Mouse (Mus musculus) MEL (cell line): ENCODE data around the gene Rps3a1. TPM values are rescaled to one million over a fixed set of nuclear protein-coding genes. Genes with fewer than 3 reads are reported as not detected.
"Not testable (repeated sequence)": the region's sequence is repeated elsewhere in the genome, so short reads cannot be mapped to it uniquely, and the experiment has no call there.

ENCODE experiments used
- DNase-seq: peaks from one replicate; pipeline ENCODE4 v3.0.0; 2011; ENCODE audit warnings: low read depth, low spot score
- H3K27ac ChIP-seq: 2 replicates; pipeline ENCODE4 v1.5.1; 2012; ENCODE audit warnings: low read depth, mild to moderate bottlenecking, control low read depth, low read length, moderate library complexity; ENCODE audit not compliant: control insufficient read depth
- H3K27me3 ChIP-seq, 2 experiments: fragments of 150-350 bp in 1 of 2; sonication (generic) in 1 of 2; 2 replicates each; pipeline ENCODE4 v1.6.1; 2012; ENCODE audit warnings: low read length in 2 of 2, mild to moderate bottlenecking in 2 of 2, improper control_type of control experiment in 1 of 2, moderate library complexity in 1 of 2; ENCODE audit not compliant: insufficient read depth in 2 of 2, control insufficient read depth in 1 of 2
- H3K36me3 ChIP-seq, 2 experiments: 2 replicates each; pipeline ENCODE4 v1.6.1; 2012 to 2014; ENCODE audit warnings: low read length in 2 of 2, improper control_type of control experiment in 1 of 2, inconsistent platforms in 1 of 2, mild to moderate bottlenecking in 1 of 2; ENCODE audit not compliant: insufficient read depth in 2 of 2, control insufficient read depth in 1 of 2
- H3K4me1 ChIP-seq, 2 experiments: fragments of 150-350 bp in 1 of 2; sonication (generic) in 1 of 2; 2 replicates each; pipeline ENCODE4 v1.6.1; 2012; ENCODE audit warnings: low read length in 2 of 2, improper control_type of control experiment in 1 of 2, mild to moderate bottlenecking in 1 of 2; ENCODE audit not compliant: insufficient read depth in 2 of 2, control insufficient read depth in 1 of 2
- H3K4me3 ChIP-seq, 2 experiments: fragments of 150-350 bp in 1 of 2; sonication (generic) in 1 of 2; 2 replicates each; pipeline ENCODE4 v1.5.1; 2012; ENCODE audit warnings: low read depth in 2 of 2, low read length in 2 of 2, mild to moderate bottlenecking in 2 of 2, moderate library complexity in 2 of 2, control low read depth in 1 of 2, improper control_type of control experiment in 1 of 2; ENCODE audit not compliant: control insufficient read depth in 1 of 2, insufficient read depth in 1 of 2
- H3K79me2 ChIP-seq: 2 replicates; pipeline ENCODE4 v1.6.1; 2012; ENCODE audit warnings: mild to moderate bottlenecking, low read length, moderate library complexity; ENCODE audit not compliant: control insufficient read depth, poor library complexity, insufficient read depth
- H3K9ac ChIP-seq: 2 replicates; pipeline ENCODE4 v1.6.1; 2012; ENCODE audit warnings: low read depth, mild to moderate bottlenecking, control low read depth, low read length, moderate library complexity; ENCODE audit not compliant: control insufficient read depth, poor library complexity, severe bottlenecking
- H3K9me3 ChIP-seq: fragments of 150-350 bp; sonication (generic); replicated peaks from 2 replicates; pipeline ENCODE4 v1.6.1; 2012; ENCODE audit warnings: mild to moderate bottlenecking, low read length, improper control_type of control experiment, moderate library complexity; ENCODE audit not compliant: insufficient read depth
- BHLHE40 ChIP-seq: IDR thresholded peaks from 2 replicates; pipeline ENCODE4 v1.6.1; 2012; ENCODE audit warnings: low read depth, mild to moderate bottlenecking, inconsistent platforms, low read length, improper control_type of control experiment, borderline replicate concordance
- CHD1 ChIP-seq: IDR thresholded peaks from 2 replicates; pipeline ENCODE4 v1.6.1; 2012; ENCODE audit warnings: low read depth, mild to moderate bottlenecking, inconsistent platforms, low read length, improper control_type of control experiment
- CHD2 ChIP-seq: IDR thresholded peaks from 2 replicates; pipeline ENCODE4 v1.6.1; 2011; ENCODE audit warnings: low read length, improper control_type of control experiment
- CTCF ChIP-seq, 3 experiments: IDR thresholded peaks in 2 of 3; conservative IDR thresholded peaks in 1 of 3; 2 replicates each; pipeline ENCODE4 v1.5.1; 2011 to 2012; ENCODE audit warnings: low read length in 3 of 3, low read depth in 2 of 3, mild to moderate bottlenecking in 2 of 3, improper control_type of control experiment in 1 of 3, inconsistent platforms in 1 of 3, mixed read lengths in 1 of 3, moderate library complexity in 1 of 3; ENCODE audit not compliant: control insufficient read depth in 1 of 3, insufficient read depth in 1 of 3, poor library complexity in 1 of 3, severe bottlenecking in 1 of 3
- EP300 ChIP-seq, 2 experiments: IDR thresholded peaks; 2 replicates each; pipeline ENCODE4 v1.6.1; 2011; ENCODE audit warnings: improper control_type of control experiment in 2 of 2, low read length in 2 of 2, low read depth in 1 of 2, mild to moderate bottlenecking in 1 of 2
- ETS1 ChIP-seq: IDR thresholded peaks from 2 replicates; pipeline ENCODE4 v1.6.1; 2012; ENCODE audit warnings: low read depth, mild to moderate bottlenecking, inconsistent platforms, low read length, improper control_type of control experiment, moderate library complexity
- GATA1 ChIP-seq: IDR thresholded peaks from 2 replicates; pipeline ENCODE4 v1.6.1; 2011; ENCODE audit warnings: low read depth, low read length, improper control_type of control experiment
- HCFC1 ChIP-seq: IDR thresholded peaks from 2 replicates; pipeline ENCODE4 v1.6.1; 2012; ENCODE audit warnings: low read depth, mild to moderate bottlenecking, inconsistent platforms, low read length, improper control_type of control experiment, moderate library complexity
- JUND ChIP-seq: IDR thresholded peaks from 2 replicates; pipeline ENCODE4 v1.6.1; 2011; ENCODE audit warnings: low read depth, mild to moderate bottlenecking, improper control_type of control experiment, low read length
- MAFK ChIP-seq: IDR thresholded peaks from 2 replicates; pipeline ENCODE4 v1.6.1; 2011; ENCODE audit warnings: low read depth, mild to moderate bottlenecking, low read length, improper control_type of control experiment, borderline replicate concordance
- MEF2A ChIP-seq: IDR thresholded peaks from 2 replicates; pipeline ENCODE4 v1.6.1; 2014; ENCODE audit warnings: low read depth, mild to moderate bottlenecking, inconsistent platforms, low read length, improper control_type of control experiment; ENCODE audit not compliant: poor library complexity, insufficient replicate concordance, severe bottlenecking; ENCODE audit errors: extremely low read depth
- NELFE ChIP-seq: IDR thresholded peaks from 2 replicates; pipeline ENCODE4 v1.6.1; 2011; ENCODE audit warnings: low read depth, low read length, improper control_type of control experiment
- POLR2A ChIP-seq, 2 experiments: IDR thresholded peaks; 2 replicates each; pipeline ENCODE4 v1.6.1; 2011 to 2012; ENCODE audit warnings: low read length in 2 of 2, mild to moderate bottlenecking in 2 of 2, control low read depth in 1 of 2, improper control_type of control experiment in 1 of 2, low read depth in 1 of 2, moderate library complexity in 1 of 2; ENCODE audit not compliant: control insufficient read depth in 1 of 2, insufficient read depth in 1 of 2, poor library complexity in 1 of 2
- POLR2AphosphoS2 ChIP-seq: IDR thresholded peaks from 2 replicates; pipeline ENCODE4 v1.6.1; 2011; ENCODE audit warnings: low read length, improper control_type of control experiment
- POLR2AphosphoS5 ChIP-seq: IDR thresholded peaks from 2 replicates; pipeline ENCODE4 v1.6.1; 2012; ENCODE audit warnings: low read depth, borderline replicate concordance, mild to moderate bottlenecking, inconsistent platforms, low read length, moderate library complexity, mixed read lengths
- RAD21 ChIP-seq: IDR thresholded peaks from 2 replicates; pipeline ENCODE4 v1.6.1; 2011; ENCODE audit warnings: mild to moderate bottlenecking, low read depth, low read length, improper control_type of control experiment
- RCOR1 ChIP-seq: IDR thresholded peaks from 2 replicates; pipeline ENCODE4 v1.6.1; 2012; ENCODE audit warnings: low read depth, mild to moderate bottlenecking, inconsistent platforms, low read length, improper control_type of control experiment
- SIN3A ChIP-seq: IDR thresholded peaks from 2 replicates; pipeline ENCODE4 v1.6.1; 2012; ENCODE audit warnings: low read length, improper control_type of control experiment, inconsistent platforms
- SMC3 ChIP-seq: IDR thresholded peaks from 2 replicates; pipeline ENCODE4 v1.6.1; 2011; ENCODE audit warnings: low read depth, low read length, improper control_type of control experiment
- TBP ChIP-seq: IDR thresholded peaks from 2 replicates; pipeline ENCODE4 v1.8.0; 2011; ENCODE audit warnings: low read depth, low read length, improper control_type of control experiment
- TCF12 ChIP-seq: IDR thresholded peaks from 2 replicates; pipeline ENCODE4 v1.6.1; 2014; ENCODE audit warnings: low read depth, mild to moderate bottlenecking, inconsistent platforms, low read length, improper control_type of control experiment, moderate library complexity
- USF1 ChIP-seq: IDR thresholded peaks from 2 replicates; pipeline ENCODE4 v1.6.1; 2014; ENCODE audit warnings: low read depth, mild to moderate bottlenecking, inconsistent platforms, low read length, improper control_type of control experiment, moderate library complexity
- USF2 ChIP-seq, 2 experiments: IDR thresholded peaks; 2 replicates each; pipeline ENCODE4 v1.6.1; 2011 to 2012; ENCODE audit warnings: improper control_type of control experiment in 2 of 2, low read length in 2 of 2, borderline replicate concordance in 1 of 2, inconsistent platforms in 1 of 2, low read depth in 1 of 2, mild to moderate bottlenecking in 1 of 2; ENCODE audit not compliant: insufficient read depth in 1 of 2
- ZKSCAN1 ChIP-seq: IDR thresholded peaks from 2 replicates; pipeline ENCODE4 v1.6.1; 2012; ENCODE audit warnings: low read depth, mild to moderate bottlenecking, inconsistent platforms, low read length, improper control_type of control experiment, moderate library complexity
- ZMIZ1 ChIP-seq: IDR thresholded peaks from 2 replicates; pipeline ENCODE4 v1.6.1; 2012; ENCODE audit warnings: low read depth, mild to moderate bottlenecking, inconsistent platforms, low read length, improper control_type of control experiment, moderate library complexity
- polyA plus RNA-seq, 2 experiments: library from polyadenylated mRNA; stranded (reverse) in 1 of 2; unstranded in 1 of 2; fragments of >175 nt in 1 of 2; fragments of >200 nt in 1 of 2; gene quantifications; 2 replicates each; pipeline versions ENCODE4 v1.2.1 to v1.2.4; 2012; ENCODE audit warnings: low replicate concordance in 2 of 2, low read depth in 1 of 2; ENCODE audit not compliant: insufficient read length in 2 of 2, insufficient read depth in 1 of 2, missing spikeins in 1 of 2
- total RNA-seq: library from RNA; depleted of rRNA; stranded (reverse); fragments of 300-350 nt; gene quantifications from 2 replicates; pipeline ENCODE4 v1.2.3, GENCODE M21; 2012

Rps3a1 gene
- total and polyA plus RNA-seq, 3 experiments: 1,198 to 2,507 TPM; not detected in 1

DNA sequence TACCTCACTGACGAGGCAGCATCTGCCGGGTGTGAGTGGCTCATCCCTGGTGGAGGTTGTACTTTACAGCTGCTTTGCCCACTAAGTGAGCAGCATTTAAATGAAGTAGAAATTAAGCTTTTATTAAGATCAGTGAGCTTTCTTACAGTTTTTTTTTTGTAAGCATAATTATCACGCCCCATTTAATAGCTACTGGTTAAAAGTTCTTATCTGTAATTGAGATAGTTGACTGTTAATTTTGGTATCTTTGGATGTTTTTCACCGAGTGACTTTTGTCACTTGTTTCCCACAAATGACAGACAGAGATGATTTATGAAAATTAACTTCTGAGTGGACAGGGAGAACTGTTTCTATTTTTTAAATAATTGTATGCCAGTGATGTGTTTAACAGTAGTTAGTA is 37.6 kb downstream of the Rps3a1 start (continued):
- TF ChIP-seq POLR2AphosphoS5 (no peak), SIN3A (no peak), POLR2AphosphoS2 (no peak), ETS1 (peak; percentile 74), JUND (no peak), NELFE (no peak), GATA1 (peak; percentile 73; the same call in 1 of the 2 replicates), CHD2 (no peak), ZKSCAN1 (no peak), MEF2A (0 out of 2 replicates have a peak, but pooled peaks have one; percentile 16), MAFK (no peak), TBP (no peak), POLR2A (IDR thresholded peaks at IDR 0.05; ENCODE audit: control insufficient read depth in 1 of 2, insufficient read depth in 1 of 2, low read depth in 1 of 2, low read length in 2 of 2, poor library complexity in 1 of 2) (0 out of 4 replicates have a peak, but pooled peaks of 1 of the 2 experiments have one; percentile 40)

GRCm38 (mm10) chr3:86104433-86104832 is 38.1 kb downstream of the Rps3a1 start:
- not testable (repeated sequence) for H3K9me3 ChIP-seq, H3K27me3 ChIP-seq, H3K79me2 ChIP-seq
- TF ChIP-seq CHD1 (0 out of 2 replicates have a peak, but pooled peaks have one; percentile 27), TCF12 (0 out of 2 replicates have a peak, but pooled peaks have one; percentile 20), TBP (peak; percentile 55)
- peak; percentile 64 for DNase-seq
- peaks cover 0 to 13% of the 10 kb centered on the region in 2 experiments; a peak in 2 of 4 replicates for H3K36me3 ChIP-seq
- H3K27ac ChIP-seq: peak overlapping the region; percentile 85
- H3K4me1 ChIP-seq: peaks cover 12 to 14% of the 10 kb centered on the region in 2 experiments
- peak overlapping the region; percentile 62 to 81 for H3K4me3 ChIP-seq
- H3K9ac ChIP-seq: peak overlapping the region; percentile 66

DNA sequence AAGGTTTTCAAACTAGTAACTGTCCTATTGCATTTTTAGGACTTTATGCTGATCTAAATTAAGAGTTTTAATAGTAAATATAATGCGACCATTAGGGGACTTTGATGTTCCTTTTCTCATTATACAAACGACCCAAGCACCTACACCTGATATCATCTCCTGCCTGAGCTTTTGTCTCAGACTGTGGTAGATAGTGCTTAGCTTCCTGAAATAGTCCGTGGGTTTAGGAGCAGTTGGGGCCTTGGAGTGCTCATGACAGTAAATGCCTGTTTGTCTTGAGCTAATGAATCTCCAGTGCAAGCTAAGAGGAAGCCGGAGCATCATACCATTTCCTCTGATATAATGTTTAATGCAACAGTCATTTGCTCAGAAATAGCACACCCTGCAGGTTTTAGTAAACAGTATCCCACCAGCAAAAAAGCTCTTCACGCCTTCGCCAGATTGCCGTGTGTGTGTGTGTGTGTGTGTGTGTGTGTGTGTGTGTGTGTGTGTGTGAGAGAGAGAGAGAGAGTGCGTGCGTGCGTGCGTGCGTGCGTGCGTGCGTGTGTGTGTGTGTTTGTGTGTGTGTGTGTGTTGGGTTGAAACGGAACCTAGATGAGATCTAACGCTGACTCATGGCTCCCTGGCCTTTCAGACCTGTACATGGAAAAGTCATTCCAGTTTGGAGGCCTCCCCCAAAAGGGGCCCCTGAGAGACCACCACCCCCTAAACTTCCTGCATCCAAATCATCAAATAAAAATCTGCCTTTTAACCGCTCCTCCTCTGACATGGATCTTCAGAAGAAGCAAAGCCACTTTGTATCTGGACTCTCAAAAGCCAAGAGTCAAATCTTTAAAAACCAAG is 38.8 kb downstream of the Rps3a1 start:
- H3K27me3 ChIP-seq: no peaks in the 10 kb centered on the region
- H3K4me1 ChIP-seq: peaks cover 7 to 10% of the 10 kb centered on the region in 2 experiments; a peak in 3 of 4 replicates
- H3K79me2 ChIP-seq: no peaks in the 10 kb centered on the region; the same call in 1 of the 2 replicates
- peak overlapping the region; percentile 66 for H3K9ac ChIP-seq
- peak; percentile 82 for DNase-seq
- peak overlapping the region; percentile 85 for H3K27ac ChIP-seq
- H3K9me3 ChIP-seq: no peaks in the 10 kb centered on the region
- H3K4me3 ChIP-seq: peak overlapping the region; percentile 62 to 81
- peaks cover 0 to 7% of the 10 kb centered on the region in 2 experiments; a peak in 2 of 4 replicates for H3K36me3 ChIP-seq
- TF ChIP-seq USF2 (IDR thresholded peaks at IDR 0.05; ENCODE audit: borderline replicate concordance in 1 of 2, insufficient read depth in 1 of 2, low read depth in 1 of 2, low read length in 2 of 2): no peak
- peak; percentile 19; the same call in 1 of the 2 replicates for TF ChIP-seq ETS1
- no peak for TF ChIP-seq MEF2A
- no peak for TF ChIP-seq ZMIZ1
- peak; percentile 16; the same call in 1 of the 2 replicates for TF ChIP-seq TCF12
- TF ChIP-seq TBP: peak; percentile 53
- peak; percentile 25 for TF ChIP-seq RAD21
- no peak for TF ChIP-seq ZKSCAN1
- TF ChIP-seq GATA1: peak; percentile 72
- no peak for TF ChIP-seq NELFE
- TF ChIP-seq SMC3: 0 out of 2 replicates have a peak, but pooled peaks have one; percentile 26
- no peak for TF ChIP-seq RCOR1
- no peak for TF ChIP-seq BHLHE40
- peak in 1 of 3 experiments; percentile 32; a peak in 2 of 6 replicates for TF ChIP-seq CTCF (IDR thresholded peaks at IDR 0.05 in 2 of 3, conservative IDR thresholded peaks at IDR 0.05 in 1 of 3; ENCODE audit: control insufficient read depth in 1 of 3, insufficient read depth in 1 of 3, low read depth in 2 of 3, low read length in 3 of 3, poor library complexity in 1 of 3, severe bottlenecking in 1 of 3)
- peak; percentile 35 to 53 for TF ChIP-seq EP300 (IDR thresholded peaks at IDR 0.05; ENCODE audit: low read depth in 1 of 2, low read length in 2 of 2)
- no peak for TF ChIP-seq USF1
- peak; percentile 39 for TF ChIP-seq SIN3A
- TF ChIP-seq HCFC1: no peak; the same call in 1 of the 2 replicates
- TF ChIP-seq POLR2A (IDR thresholded peaks at IDR 0.05; ENCODE audit: control insufficient read depth in 1 of 2, insufficient read depth in 1 of 2, low read depth in 1 of 2, low read length in 2 of 2, poor library complexity in 1 of 2): peak in 1 of 2 experiments; percentile 45; a peak in 1 of 4 replicates
